Mouse (Mus musculus) cerebellum, postnatal 25 days (tissue): Measurements from ENCODE around the gene Grhpr.
"Not testable (repeated sequence)": the region's sequence is repeated elsewhere in the genome, so short reads cannot be mapped to it uniquely, and the experiment has no call there.

Experiments used
- DNase-seq, 2 experiments: peaks; one replicate each; pipeline ENCODE4 v3.0.0; 2021; ENCODE audit warnings: mixed read lengths in 2 of 2

The Grhpr gene

GRCm38 (mm10) chr4:44976026-44976615 lies 5.1 kb upstream of the Grhpr start:
- no peak for DNase-seq

DNA sequence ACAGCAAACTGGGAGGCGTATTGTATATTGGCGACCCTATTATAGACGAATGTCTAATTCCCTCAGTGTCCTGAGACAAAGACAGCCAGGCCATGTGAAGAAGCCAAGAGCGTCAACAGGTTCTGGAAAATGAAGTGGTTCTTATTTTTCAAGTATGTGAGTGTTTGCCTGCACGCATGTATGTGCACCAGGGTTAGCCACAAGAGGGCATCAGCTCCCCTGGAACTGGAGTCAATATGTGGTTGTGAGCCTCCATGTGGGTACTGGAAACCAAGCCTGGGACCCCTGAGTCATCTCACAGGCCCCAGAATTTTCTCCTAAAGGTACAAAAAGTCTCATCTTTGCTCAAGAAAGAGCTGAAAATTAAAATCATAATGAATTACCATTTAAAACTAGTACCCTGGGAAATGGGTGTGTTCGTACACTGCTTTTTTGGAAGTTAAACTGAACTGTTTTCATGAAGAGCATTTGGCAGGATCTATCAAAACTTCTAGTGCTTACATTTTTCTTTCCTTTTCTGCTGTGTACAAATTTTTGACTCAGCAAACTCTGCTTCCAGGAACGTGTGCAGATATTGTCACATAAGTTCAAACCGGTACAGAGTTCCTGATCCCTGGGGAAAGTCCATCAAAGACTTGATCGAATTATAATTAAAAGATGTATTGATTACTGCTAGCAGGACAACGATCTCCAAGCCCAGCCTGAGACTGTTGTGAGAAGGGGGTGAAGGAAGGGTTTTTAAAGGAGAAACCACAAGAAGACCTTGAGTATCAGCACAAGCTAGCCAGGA lies 4.1 kb upstream of the Grhpr start:
- no peak for DNase-seq

DNA sequence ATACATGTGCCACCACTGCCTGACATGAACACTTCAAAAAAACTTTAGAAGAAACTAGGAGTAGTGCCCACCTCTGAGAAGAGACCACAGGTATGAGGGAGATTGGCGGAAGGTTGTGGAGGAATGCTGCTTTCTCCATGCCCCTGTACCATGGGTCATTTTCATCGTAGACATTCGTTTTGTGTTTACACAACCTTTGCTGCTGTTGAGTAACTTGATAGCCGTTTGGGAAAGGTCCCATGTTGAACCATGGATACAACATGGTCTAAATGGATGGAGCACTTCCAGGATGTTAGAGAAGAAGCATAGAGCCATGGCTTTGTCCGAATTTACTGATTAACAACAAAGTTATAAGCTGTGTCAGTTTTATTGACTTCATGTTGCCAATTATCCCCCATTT lies 3.0 kb upstream of the Grhpr start:
- no peak for DNase-seq

GRCm38 (mm10) chr4:44979794-44980338 lies 1.3 kb upstream of the Grhpr start:
- no peak for DNase-seq

- DNase-seq = no peak
Observed at GRCm38 (mm10) chr4:44981974-44982287, 736 bp downstream of the Grhpr start.

GRCm38 (mm10) chr4:44982440-44983130 lies 1.4 kb downstream of the Grhpr start:
- peak in 1 of 2 experiments; percentile 43 for DNase-seq

DNA sequence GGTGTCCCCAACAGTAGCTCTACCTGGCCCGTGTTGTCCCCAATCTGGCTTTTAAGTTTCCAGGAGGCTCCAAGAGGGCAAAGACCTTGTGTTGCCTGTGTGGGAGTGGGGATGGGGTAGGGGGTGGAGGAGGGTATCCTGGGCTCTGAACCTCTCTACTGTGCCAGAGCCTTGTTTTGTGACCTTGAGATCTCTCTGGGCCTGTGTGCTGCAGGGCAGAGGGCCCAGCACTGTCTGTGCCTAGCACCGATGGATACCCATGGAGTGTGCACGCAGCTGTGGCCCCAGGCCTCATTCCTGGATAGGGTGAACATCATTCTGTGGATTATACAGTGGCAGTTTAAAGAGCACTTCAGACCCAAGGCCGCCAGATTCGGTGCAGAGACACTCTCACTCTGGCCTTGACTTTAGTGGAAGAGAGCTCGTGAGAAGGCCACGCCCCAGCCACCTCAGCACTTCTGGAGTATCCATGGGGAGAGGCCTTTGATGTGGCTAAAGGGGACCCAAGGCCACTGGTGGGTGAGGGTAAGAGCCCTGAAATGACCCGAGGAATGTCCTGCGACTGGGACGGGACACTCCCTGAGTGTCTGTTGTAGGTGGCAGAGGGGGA lies 2.0 kb downstream of the Grhpr start:
- no peak for DNase-seq

DNA sequence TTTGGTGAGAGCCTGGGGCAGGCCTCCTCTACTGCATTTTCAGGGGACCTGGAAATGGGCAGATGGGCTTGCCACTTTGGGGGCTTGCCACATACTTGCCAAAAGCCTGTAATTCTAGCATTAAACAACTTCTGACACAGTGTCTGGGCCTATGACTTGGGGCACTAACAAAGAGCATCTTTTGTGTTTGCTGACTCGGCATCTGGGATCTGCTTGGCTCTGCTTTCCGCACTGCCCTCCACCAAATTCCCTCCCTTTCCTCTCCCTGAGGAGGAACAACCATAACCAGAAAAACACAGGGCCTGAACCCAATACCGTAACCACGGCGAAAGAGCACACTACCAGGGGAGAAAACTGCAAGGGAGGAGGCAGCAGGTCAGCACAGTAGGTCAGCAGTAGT lies 9.4 kb downstream of the Grhpr start:
- DNase-seq = no peak

DNA sequence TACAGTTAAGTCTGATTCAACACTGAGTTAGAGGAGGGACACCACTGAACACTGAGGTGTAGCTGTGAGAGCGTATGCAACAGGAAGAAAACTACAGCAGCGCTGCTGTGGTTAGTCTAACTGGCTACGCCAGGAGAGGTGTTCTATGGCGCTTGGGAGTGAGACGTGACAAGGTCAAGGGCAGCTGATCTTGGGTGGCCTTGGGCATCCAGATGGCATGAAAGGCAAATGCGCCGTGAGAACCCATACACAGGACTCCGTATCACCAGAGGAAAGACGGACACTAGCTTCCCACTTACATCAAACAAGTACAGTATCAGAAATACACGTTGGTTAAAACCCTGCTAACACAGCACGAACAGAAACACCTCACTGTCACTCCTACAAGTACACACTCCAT lies 11.1 kb downstream of the Grhpr start:
- DNase-seq = not testable (repeated sequence)

- DNase-seq = not testable (repeated sequence)
Observed at GRCm38 (mm10) chr4:44993179-44993578, 12.0 kb downstream of the Grhpr start.

DNA sequence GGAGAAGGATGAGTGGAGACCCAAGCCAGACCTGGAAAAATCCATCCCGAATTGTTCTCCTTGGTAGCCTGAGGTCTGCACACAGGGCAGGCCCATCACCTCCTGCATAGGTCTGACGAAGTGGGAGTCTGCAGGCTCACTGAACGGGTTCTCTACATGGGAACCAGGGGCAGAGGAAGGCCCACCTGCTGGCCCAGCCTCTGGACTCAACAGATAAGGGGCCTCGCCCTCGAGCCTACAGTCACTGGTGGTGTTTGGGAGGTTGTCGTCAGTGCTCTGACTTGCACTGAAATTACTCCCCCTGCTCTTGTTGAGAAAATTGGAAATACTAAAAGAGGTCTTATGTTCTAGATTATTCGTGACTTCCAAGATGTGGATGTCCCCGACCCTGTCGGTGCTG lies 12.7 kb downstream of the Grhpr start:
- DNase-seq = no peak

DNA sequence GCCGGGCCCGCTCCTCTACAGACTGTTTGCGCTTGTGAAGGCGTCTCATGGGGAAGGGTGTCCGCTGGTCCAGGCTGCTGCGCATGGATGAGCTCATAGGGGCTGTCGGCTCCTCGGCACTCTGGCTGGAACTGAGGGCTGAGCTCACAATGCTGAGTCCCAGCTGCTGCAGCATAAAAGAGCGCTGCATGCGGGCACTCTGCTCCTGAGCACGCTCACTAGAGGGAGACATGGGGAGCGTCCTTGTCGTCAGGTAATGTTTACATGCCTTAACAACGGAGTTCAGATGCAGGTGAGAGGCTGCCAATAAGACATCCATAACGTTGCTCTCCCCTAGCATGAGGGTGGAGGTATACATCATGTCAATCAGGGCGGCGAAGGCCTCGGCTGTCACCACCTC lies 13.6 kb downstream of the Grhpr start:
- no peak for DNase-seq

DNA sequence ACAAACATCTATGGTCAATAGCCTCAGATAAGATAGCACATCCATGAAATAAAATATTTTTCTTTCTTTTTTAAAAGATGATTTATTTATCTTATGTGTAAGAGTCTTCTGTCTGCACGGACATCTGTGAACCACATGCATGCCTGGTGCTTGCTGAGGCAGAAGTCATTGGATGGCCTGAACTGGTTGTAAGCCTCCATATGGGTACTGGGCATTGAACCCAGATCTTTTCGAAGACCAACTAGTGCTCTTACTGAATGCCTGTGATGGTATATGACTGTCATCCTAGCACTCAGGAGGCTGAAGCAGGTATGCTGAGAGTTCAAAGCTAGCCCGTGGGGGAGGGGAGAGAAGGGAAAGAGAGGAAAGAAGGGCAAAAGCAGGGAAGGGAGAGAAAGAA lies 16.9 kb downstream of the Grhpr start:
- DNase-seq = no peak

GRCm38 (mm10) chr4:45000001-45000400 lies 18.8 kb downstream of the Grhpr start:
- DNase-seq = no peak

DNA sequence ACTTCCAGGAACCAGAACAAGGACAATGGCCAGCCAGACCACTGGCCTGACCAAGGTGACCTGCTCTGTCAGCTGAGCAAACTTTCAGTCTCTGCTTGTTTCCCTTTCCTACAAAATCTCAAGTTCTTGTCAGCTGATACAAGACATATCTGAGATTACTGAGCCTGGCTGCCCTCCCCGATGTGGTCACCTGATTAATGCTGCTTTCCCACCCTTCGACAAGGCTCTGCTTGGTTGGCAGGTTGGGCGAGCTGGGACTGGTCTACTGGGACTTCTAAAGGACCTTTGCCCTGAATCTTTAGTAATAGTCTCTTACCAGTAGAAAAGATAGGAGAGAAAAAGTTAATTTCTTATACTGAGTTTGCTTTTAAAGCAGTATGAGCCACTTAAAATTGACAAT lies 24.3 kb downstream of the Grhpr start:
- no peak for DNase-seq

DNA sequence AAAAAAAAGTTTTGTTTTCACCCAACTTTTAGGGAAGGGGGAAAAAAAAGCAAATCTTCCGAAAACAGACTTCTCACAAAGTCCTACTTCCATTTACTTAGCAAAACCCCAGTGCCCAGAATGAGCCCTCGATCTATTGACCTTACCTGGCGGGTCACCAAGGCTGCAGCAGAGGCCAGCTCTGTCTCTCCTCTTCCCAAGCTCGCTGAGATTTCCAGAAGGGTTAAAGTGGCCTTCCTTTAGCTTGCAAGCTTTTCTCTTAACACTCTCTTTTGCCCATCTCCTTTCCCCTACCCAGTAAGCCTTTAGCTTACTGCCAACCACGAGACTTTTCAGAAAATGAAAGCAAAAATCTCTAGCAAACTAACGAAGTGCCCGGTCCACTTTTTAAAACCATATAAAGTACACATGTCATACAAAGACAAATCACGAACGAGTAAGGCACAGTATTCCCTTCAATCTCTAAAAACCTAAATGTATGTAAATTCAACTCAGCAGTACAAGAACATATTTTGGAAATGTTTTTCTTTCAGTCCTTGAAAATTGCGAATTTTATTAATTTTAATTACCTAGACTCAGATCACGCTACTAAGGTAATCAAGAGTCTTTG lies 29.7 kb downstream of the Grhpr start:
- DNase-seq = peak in 1 of 2 experiments; percentile 38

GRCm38 (mm10) chr4:45011581-45012104 lies 30.4 kb downstream of the Grhpr start:
- no peak for DNase-seq

DNA sequence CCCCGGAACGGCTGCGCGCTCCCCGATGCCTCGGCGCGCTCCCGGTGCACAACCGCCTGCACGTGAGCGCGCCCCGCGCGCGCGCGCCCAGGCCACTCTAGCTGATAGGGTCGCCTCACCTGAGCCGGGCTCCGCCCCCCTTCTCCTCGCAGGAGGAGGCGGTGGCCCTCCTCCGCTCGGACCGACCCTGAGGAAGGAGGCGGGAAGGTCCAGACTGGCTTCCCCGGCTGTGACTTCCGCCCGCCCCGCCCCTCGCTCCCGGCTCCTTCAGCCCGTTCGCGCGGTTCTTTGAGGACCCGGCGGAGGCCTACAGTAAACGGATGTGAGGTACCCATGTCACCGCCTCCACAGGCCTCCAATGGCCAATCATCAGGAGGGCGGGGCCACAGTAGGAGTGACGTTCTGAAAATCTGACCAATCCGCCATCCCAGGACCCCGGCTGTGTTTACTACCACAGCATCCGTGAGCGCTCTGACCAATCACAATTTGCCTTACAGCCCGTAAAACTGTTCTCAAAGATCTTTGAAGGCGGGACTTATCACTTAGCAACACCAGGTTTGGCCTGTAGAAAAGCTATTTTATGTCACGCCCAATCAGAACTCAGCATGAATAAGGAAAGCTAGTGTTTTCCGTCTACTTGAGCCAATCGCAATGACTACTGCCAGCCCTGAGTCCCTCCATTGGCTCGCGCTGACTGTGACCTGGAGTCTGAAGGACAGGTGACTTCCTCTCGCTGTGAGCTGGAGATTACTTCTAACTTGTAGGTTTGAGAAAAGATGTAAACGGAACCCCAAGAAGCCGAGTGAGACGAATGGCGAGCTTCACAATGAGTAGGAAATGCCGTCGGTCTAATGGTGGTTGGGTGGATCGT lies 31.1 kb downstream of the Grhpr start, which contains the start of gene Zbtb5:
Gene Zbtb5 (minus strand): TSS at position 308 of the 871 bp plus-strand sequence.
- DNase-seq = peak; percentile 99

DNA sequence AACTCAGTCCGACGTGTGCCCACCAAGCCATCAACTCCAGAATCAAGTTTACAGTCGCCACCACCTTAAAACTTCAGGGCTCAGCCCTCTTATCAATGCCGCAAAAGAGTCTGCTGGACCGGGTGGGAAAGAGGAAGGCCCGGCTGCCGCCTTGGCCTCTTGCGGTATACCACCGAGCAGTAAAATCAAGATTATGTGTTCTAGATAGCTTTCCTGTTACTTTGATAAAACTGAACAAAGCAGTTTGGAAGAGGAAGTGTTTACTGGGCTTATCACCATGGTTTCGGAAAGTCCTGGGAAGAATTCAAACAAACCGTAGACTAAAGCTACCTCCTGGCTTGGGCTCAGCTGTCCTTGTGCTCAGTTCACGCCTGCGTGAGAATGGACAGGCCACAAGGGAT lies 31.8 kb downstream of the Grhpr start:
- no peak for DNase-seq

GRCm38 (mm10) chr4:45013537-45013936 lies 32.3 kb downstream of the Grhpr start:
- no peak for DNase-seq

DNA sequence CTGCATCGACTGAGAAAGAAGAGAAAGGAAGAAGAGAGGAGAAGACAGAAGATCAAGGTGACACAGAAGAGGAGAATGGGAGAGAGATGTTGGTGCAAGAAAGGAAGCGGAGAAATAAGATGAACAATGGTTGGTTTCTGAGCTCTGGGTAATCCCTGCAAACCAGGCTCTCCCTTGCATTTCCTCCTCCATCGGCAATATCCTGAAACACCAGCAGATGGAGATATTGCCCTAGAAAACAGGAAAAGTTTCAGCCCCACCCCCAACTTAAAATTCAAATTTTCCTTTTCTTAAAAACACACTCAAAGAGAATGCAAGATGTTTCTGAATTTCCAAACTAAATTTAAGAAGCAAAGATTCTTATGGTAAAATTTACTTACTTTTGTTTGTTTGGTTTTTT lies 34.4 kb downstream of the Grhpr start:
- DNase-seq = peak; percentile 44 to 71
